Mouse (Mus musculus): ENCODE results near the gene Ran. TPM values are rescaled to one million over a fixed set of nuclear protein-coding genes. Genes with fewer than 3 reads are reported as not detected.

Gene Ran
- polyA plus RNA-seq, 1 experiment from 2014 or later: 909 TPM

DNA sequence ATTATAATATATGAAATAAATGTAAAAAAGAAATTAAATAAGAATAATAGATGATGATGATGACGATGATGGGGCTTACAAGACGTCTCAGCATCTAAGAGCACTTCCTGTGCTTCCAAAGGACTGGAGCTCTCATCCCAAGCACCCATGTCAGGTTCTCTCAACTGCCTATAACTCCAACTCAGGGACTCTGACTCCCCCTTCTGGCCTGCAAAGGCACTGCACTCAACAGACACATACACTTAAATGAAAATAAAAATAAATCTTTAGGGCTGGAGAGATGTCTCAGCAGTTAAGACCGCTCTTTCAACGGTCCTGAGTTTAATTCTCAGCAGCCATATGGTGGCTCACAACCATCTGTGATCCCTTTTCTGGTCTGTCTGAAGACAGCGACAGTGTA lies 16.8 kb downstream of the Ran start:
- Histone ChIP-seq H3K9me3 (replicated peaks; ENCODE audit: control insufficient read depth, low read length) (no peaks in the 10 kb centered on the region), H3K27me3 (ENCODE audit: control insufficient read depth, insufficient read depth, low read length) (no peaks in the 10 kb centered on the region), H3K4me1 (ENCODE audit: control insufficient read depth, insufficient read depth, low read length) (no peaks in the 10 kb centered on the region), H3K36me3 (replicated peaks; ENCODE audit: control insufficient read depth, insufficient read depth, low read depth, low read length) (no peaks in the 10 kb centered on the region), H3K27ac (replicated peaks; ENCODE audit: low read depth, low read length) (no peak overlapping the region), H3K4me2 (ENCODE audit: low read depth, low read length) (no peak overlapping the region), H3K9ac (replicated peaks; ENCODE audit: low read length) (no peak overlapping the region), H3K4me3 (ENCODE audit: low read depth, low read length) (no peak overlapping the region)
- 84% methylated on average over 5 of the region's 5 CpGs for WGBS
- DNase-seq (ENCODE audit: low spot score) (no peak), ATAC-seq (replicated peaks; ENCODE audit: insufficient number of reproducible peaks, low FRiP score, low TSS enrichment, low read depth) (no peak)

GRCm38 (mm10) chr5:129037739-129038138 lies 17.9 kb downstream of the Ran start:
- Histone ChIP-seq H3K36me3 (replicated peaks; ENCODE audit: control insufficient read depth, insufficient read depth, low read depth, low read length) (no peaks in the 10 kb centered on the region), H3K4me2 (ENCODE audit: low read depth, low read length) (no peak overlapping the region), H3K9ac (replicated peaks; ENCODE audit: low read length) (no peak overlapping the region), H3K27ac (replicated peaks; ENCODE audit: low read depth, low read length) (no peak overlapping the region), H3K4me1 (ENCODE audit: control insufficient read depth, insufficient read depth, low read length) (no peaks in the 10 kb centered on the region), H3K9me3 (replicated peaks; ENCODE audit: control insufficient read depth, low read length) (no peaks in the 10 kb centered on the region), H3K4me3 (ENCODE audit: low read depth, low read length) (no peak overlapping the region), H3K27me3 (ENCODE audit: control insufficient read depth, insufficient read depth, low read length) (no peaks in the 10 kb centered on the region)
- no peak for DNase-seq (ENCODE audit: low spot score)
- 79% methylated on average over 7 of the region's 7 CpGs for WGBS
- no peak for ATAC-seq (replicated peaks; ENCODE audit: insufficient number of reproducible peaks, low FRiP score, low TSS enrichment, low read depth)

GRCm38 (mm10) chr5:129045641-129046580 lies 26.0 kb downstream of the Ran start:
- no peak overlapping the region for H3K4me2 ChIP-seq (ENCODE audit: low read depth, low read length)
- H3K9ac ChIP-seq (replicated peaks; ENCODE audit: low read length): no peak overlapping the region
- H3K4me1 ChIP-seq (ENCODE audit: control insufficient read depth, insufficient read depth, low read length): no peaks in the 10 kb centered on the region
- DNase-seq (ENCODE audit: low spot score) (peak; percentile 21), ATAC-seq (replicated peaks; ENCODE audit: insufficient number of reproducible peaks, low FRiP score, low TSS enrichment, low read depth) (no peak)
- no peak overlapping the region for H3K4me3 ChIP-seq (ENCODE audit: low read depth, low read length)
- no peaks in the 10 kb centered on the region for H3K36me3 ChIP-seq (replicated peaks; ENCODE audit: control insufficient read depth, insufficient read depth, low read depth, low read length)
- WGBS: 61% methylated on average over 26 of the region's 26 CpGs
- H3K27me3 ChIP-seq (ENCODE audit: control insufficient read depth, insufficient read depth, low read length): no peaks in the 10 kb centered on the region
- H3K27ac ChIP-seq (replicated peaks; ENCODE audit: low read depth, low read length): no peak overlapping the region
- H3K9me3 ChIP-seq (replicated peaks; ENCODE audit: control insufficient read depth, low read length): no peaks in the 10 kb centered on the region

GRCm38 (mm10) chr5:129049372-129049771 lies 29.5 kb downstream of the Ran start:
- Histone ChIP-seq H3K36me3 (replicated peaks; ENCODE audit: control insufficient read depth, insufficient read depth, low read depth, low read length) (no peaks in the 10 kb centered on the region), H3K9ac (replicated peaks; ENCODE audit: low read length) (no peak overlapping the region), H3K4me1 (ENCODE audit: control insufficient read depth, insufficient read depth, low read length) (no peaks in the 10 kb centered on the region), H3K4me2 (ENCODE audit: low read depth, low read length) (no peak overlapping the region), H3K27ac (replicated peaks; ENCODE audit: low read depth, low read length) (no peak overlapping the region), H3K27me3 (ENCODE audit: control insufficient read depth, insufficient read depth, low read length) (no peaks in the 10 kb centered on the region), H3K9me3 (replicated peaks; ENCODE audit: control insufficient read depth, low read length) (no peaks in the 10 kb centered on the region), H3K4me3 (ENCODE audit: low read depth, low read length) (no peak overlapping the region)
- 75% methylated on average over 9 of the region's 9 CpGs for WGBS
- ATAC-seq (replicated peaks; ENCODE audit: insufficient number of reproducible peaks, low FRiP score, low TSS enrichment, low read depth) (no peak), DNase-seq (ENCODE audit: low spot score) (peak; percentile 48)

GRCm38 (mm10) chr5:129051910-129052309 lies 32.0 kb downstream of the Ran start:
- DNase-seq (ENCODE audit: low spot score): no peak
- WGBS: 82% methylated on average over 3 of the region's 3 CpGs
- no peak for ATAC-seq (replicated peaks; ENCODE audit: insufficient number of reproducible peaks, low FRiP score, low TSS enrichment, low read depth)

DNA sequence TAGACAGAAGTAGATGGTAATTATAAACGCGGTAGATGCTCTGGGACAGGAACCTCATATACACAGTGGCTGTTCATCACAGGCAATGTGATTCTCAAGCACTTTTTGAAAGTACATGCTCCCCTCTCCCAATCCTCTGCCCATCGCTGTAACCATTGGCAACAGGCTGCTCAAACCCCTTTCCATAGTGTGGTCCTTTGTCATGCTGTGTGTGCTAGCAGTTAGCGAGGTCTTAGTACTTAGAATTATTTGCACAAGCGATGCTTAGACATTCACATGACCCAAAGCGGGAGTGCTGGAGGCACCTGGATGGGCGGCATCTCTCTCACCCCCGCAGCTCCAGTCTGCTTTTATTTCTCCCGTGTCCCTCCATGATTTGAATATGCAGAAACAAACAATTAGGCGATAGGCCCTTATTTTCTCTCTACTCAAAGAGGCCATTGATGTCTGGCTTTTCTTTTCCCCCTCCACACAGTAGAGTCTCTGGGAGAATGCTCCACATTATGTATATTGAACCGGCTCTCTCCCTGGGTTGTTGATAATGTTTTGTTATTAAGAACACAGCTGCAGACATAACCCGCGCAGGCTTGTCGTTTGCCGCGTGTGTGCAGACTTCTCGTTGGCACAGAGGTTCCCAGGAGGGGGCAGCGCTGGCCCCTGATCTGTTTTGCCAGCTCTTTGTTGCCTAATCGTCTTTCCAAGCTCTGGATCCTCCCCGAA lies 32.9 kb downstream of the Ran start:
- ATAC-seq (replicated peaks; ENCODE audit: insufficient number of reproducible peaks, low FRiP score, low TSS enrichment, low read depth) (peak; percentile 48; the same call in 1 of the 2 replicates), DNase-seq (ENCODE audit: low spot score) (peak; percentile 39)
- Histone ChIP-seq H3K9me3 (replicated peaks; ENCODE audit: control insufficient read depth, low read length) (no peaks in the 10 kb centered on the region), H3K4me2 (ENCODE audit: low read depth, low read length) (no peak overlapping the region), H3K27me3 (ENCODE audit: control insufficient read depth, insufficient read depth, low read length) (no peaks in the 10 kb centered on the region), H3K4me1 (ENCODE audit: control insufficient read depth, insufficient read depth, low read length) (no peaks in the 10 kb centered on the region), H3K9ac (replicated peaks; ENCODE audit: low read length) (no peak overlapping the region), H3K4me3 (ENCODE audit: low read depth, low read length) (no peak overlapping the region), H3K36me3 (replicated peaks; ENCODE audit: control insufficient read depth, insufficient read depth, low read depth, low read length) (no peaks in the 10 kb centered on the region), H3K27ac (replicated peaks; ENCODE audit: low read depth, low read length) (no peak overlapping the region)
- 28% methylated on average over 20 of the region's 20 CpGs for WGBS

More at GRCm38 (mm10) chr5:129051910-129052309, 32.0 kb downstream of the Ran start:
- H3K4me3 ChIP-seq (ENCODE audit: low read depth, low read length): no peak overlapping the region
- no peaks in the 10 kb centered on the region for H3K4me1 ChIP-seq (ENCODE audit: control insufficient read depth, insufficient read depth, low read length)
- H3K36me3 ChIP-seq (replicated peaks; ENCODE audit: control insufficient read depth, insufficient read depth, low read depth, low read length): no peaks in the 10 kb centered on the region
- H3K27me3 ChIP-seq (ENCODE audit: control insufficient read depth, insufficient read depth, low read length): no peaks in the 10 kb centered on the region
- no peak overlapping the region for H3K4me2 ChIP-seq (ENCODE audit: low read depth, low read length)
- H3K27ac ChIP-seq (replicated peaks; ENCODE audit: low read depth, low read length): no peak overlapping the region
- H3K9ac ChIP-seq (replicated peaks; ENCODE audit: low read length): no peak overlapping the region
- no peaks in the 10 kb centered on the region for H3K9me3 ChIP-seq (replicated peaks; ENCODE audit: control insufficient read depth, low read length)

GRCm38 (mm10) chr5:129054675-129055284 lies 34.9 kb downstream of the Ran start:
- Histone ChIP-seq H3K4me1 (ENCODE audit: control insufficient read depth, insufficient read depth, low read length) (no peaks in the 10 kb centered on the region), H3K9ac (replicated peaks; ENCODE audit: low read length) (no peak overlapping the region), H3K9me3 (replicated peaks; ENCODE audit: control insufficient read depth, low read length) (no peaks in the 10 kb centered on the region), H3K4me3 (ENCODE audit: low read depth, low read length) (no peak overlapping the region), H3K27me3 (ENCODE audit: control insufficient read depth, insufficient read depth, low read length) (no peaks in the 10 kb centered on the region), H3K4me2 (ENCODE audit: low read depth, low read length) (no peak overlapping the region), H3K36me3 (replicated peaks; ENCODE audit: control insufficient read depth, insufficient read depth, low read depth, low read length) (no peaks in the 10 kb centered on the region), H3K27ac (replicated peaks; ENCODE audit: low read depth, low read length) (no peak overlapping the region)
- WGBS: 82% methylated on average over 9 of the region's 9 CpGs
- ATAC-seq (replicated peaks; ENCODE audit: insufficient number of reproducible peaks, low FRiP score, low TSS enrichment, low read depth) (no peak), DNase-seq (ENCODE audit: low spot score) (no peak)

All from embryonic facial prominence, embryonic 11.5 days (tissue).